Mouse (Mus musculus): ENCODE measurements around the gene Sgta. TPM values are rescaled to one million over a fixed set of nuclear protein-coding genes. Genes with fewer than 3 reads are reported as not detected.

Gene Sgta
- polyA plus RNA-seq, 1 experiment from 2014 or later: 320 TPM

DNA sequence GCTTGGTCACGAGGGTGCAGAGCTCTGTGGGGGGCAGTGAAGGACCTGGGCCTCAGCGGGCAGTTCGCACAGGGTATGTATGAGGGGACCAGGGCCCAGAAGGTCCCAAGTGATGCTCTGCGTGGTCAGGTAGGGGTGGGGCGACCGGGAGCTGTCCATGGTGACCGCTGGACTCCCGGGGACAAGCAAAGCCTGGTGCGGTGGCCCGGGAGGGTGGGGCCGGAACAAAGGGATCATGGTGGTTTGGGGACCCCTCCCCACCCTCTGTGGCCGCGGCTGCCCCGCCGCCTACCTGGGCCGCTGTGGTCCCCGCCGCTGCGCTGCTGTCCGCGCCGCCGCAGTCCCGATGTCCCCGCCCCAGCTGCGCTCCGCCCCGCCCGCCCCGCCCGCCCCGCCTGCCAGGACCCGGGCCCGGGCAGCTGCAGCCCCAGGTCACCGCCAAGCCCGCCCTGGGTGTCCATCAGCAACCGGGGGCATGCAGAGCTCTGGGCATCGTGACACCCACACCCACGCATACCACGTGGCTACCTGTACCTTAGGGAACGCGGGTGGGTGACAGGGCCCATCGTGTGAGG is 34.8 kb downstream of the Sgta start:
- Histone ChIP-seq H3K36me3 (0 out of 2 replicates have a peak, but pooled peaks cover 4% of the 10 kb centered on the region), H3K4me1 (replicated peaks) (peaks cover 19% of the 10 kb centered on the region), H3K9me3 (no peaks in the 10 kb centered on the region), H3K4me3 (peak overlapping the region; percentile 57), H3K27ac (peak overlapping the region; percentile 81), H3K27me3 (ENCODE audit: insufficient read depth, poor library complexity, severe bottlenecking) (peaks cover 68% of the 10 kb centered on the region)
- no peak for DNase-seq (ENCODE audit: low spot score)
- WGBS: 2% methylated on average over 36 of the region's 43 CpGs

- H3K9me3 ChIP-seq: no peaks in the 10 kb centered on the region
- peaks cover 24% of the 10 kb centered on the region for H3K4me1 ChIP-seq (replicated peaks)
- H3K4me3 ChIP-seq: peak overlapping the region; percentile 57
- H3K27ac ChIP-seq: peak overlapping the region; percentile 81
- H3K27me3 ChIP-seq (ENCODE audit: insufficient read depth, poor library complexity, severe bottlenecking): peaks cover 68% of the 10 kb centered on the region
- H3K36me3 ChIP-seq: no peaks in the 10 kb centered on the region
- no peak for DNase-seq (ENCODE audit: low spot score)
- WGBS: 71% methylated on average over 5 of the region's 5 CpGs
These were observed 35.5 kb downstream of the Sgta start for GRCm38 (mm10) chr10:81024346-81024937.

- peaks cover 26% of the 10 kb centered on the region for H3K4me1 ChIP-seq (replicated peaks)
- H3K27me3 ChIP-seq (ENCODE audit: insufficient read depth, poor library complexity, severe bottlenecking): peaks cover 68% of the 10 kb centered on the region
- 65% methylated on average over 8 of the region's 8 CpGs for WGBS
- no peak overlapping the region for H3K4me3 ChIP-seq
- H3K36me3 ChIP-seq: no peaks in the 10 kb centered on the region
- H3K9me3 ChIP-seq: no peaks in the 10 kb centered on the region
- DNase-seq (ENCODE audit: low spot score): no peak
- no peak overlapping the region for H3K27ac ChIP-seq
These were observed 37.2 kb downstream of the Sgta start for GRCm38 (mm10) chr10:81022744-81023143.

- Histone ChIP-seq H3K9me3 (no peaks in the 10 kb centered on the region), H3K36me3 (no peaks in the 10 kb centered on the region), H3K27ac (no peak overlapping the region), H3K27me3 (ENCODE audit: insufficient read depth, poor library complexity, severe bottlenecking) (peaks cover 62% of the 10 kb centered on the region), H3K4me3 (peak overlapping the region; percentile 25; the same call in 1 of the 2 replicates), H3K4me1 (replicated peaks) (peaks cover 26% of the 10 kb centered on the region)
- no peak for DNase-seq (ENCODE audit: low spot score)
- 14% methylated on average over 26 of the region's 26 CpGs for WGBS
These were observed 38.4 kb downstream of the Sgta start for GRCm38 (mm10) chr10:81021547-81022110.

DNA sequence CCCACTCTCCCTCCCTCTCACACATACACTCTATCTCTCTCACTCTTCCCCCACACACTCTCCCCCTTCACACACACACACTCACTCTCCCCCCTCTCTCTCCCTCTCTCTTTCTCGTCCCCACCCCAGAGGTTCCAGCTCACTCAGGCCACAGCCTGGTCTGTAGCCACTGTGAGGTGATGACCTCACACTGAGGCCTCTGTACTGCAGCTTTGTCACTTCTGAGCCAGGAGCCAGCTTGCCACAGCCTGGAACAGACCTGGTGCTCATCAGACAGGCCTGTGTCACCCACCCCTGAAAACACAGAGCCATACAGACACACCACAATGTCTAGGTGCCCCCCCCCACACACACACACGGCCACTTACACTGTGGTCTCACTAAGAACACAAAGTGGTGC is 39.8 kb downstream of the Sgta start:
- WGBS: 52% methylated on average over 2 of the region's 2 CpGs
- H3K36me3 ChIP-seq: no peaks in the 10 kb centered on the region
- peaks cover 23% of the 10 kb centered on the region for H3K4me1 ChIP-seq (replicated peaks)
- no peak overlapping the region for H3K4me3 ChIP-seq
- H3K27ac ChIP-seq: no peak overlapping the region
- DNase-seq (ENCODE audit: low spot score): no peak
- H3K9me3 ChIP-seq: no peaks in the 10 kb centered on the region
- H3K27me3 ChIP-seq (ENCODE audit: insufficient read depth, poor library complexity, severe bottlenecking): peaks cover 49% of the 10 kb centered on the region

DNA sequence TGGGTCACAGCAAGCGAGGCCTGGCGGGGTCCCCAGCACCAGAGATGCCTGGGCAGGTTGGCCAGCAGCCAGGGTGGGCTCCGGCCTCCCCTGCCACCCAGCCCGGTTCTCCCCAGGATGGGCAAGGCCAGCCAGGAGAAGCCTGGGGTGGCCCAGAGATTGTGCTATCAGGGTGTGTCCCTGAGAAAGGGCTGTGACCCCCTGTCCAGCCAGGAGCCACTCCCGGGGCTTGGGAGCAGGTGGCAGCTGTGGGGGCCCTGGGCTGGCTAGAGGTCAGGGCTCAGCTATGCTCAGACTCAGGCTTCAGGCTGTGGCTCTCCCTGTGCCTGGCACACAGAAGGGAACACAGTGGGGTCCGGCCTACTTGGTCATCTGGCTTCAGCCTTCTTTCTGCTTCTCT is 40.3 kb downstream of the Sgta start:
- no peak overlapping the region for H3K4me3 ChIP-seq
- WGBS: 82% methylated on average over 6 of the region's 6 CpGs
- H3K27ac ChIP-seq: 0 out of 2 replicates have a peak overlapping the region, but pooled peaks have one; percentile 6
- H3K9me3 ChIP-seq: no peaks in the 10 kb centered on the region
- H3K36me3 ChIP-seq: no peaks in the 10 kb centered on the region
- peaks cover 43% of the 10 kb centered on the region for H3K27me3 ChIP-seq (ENCODE audit: insufficient read depth, poor library complexity, severe bottlenecking)
- DNase-seq (ENCODE audit: low spot score): no peak
- H3K4me1 ChIP-seq (replicated peaks): peaks cover 22% of the 10 kb centered on the region

DNA sequence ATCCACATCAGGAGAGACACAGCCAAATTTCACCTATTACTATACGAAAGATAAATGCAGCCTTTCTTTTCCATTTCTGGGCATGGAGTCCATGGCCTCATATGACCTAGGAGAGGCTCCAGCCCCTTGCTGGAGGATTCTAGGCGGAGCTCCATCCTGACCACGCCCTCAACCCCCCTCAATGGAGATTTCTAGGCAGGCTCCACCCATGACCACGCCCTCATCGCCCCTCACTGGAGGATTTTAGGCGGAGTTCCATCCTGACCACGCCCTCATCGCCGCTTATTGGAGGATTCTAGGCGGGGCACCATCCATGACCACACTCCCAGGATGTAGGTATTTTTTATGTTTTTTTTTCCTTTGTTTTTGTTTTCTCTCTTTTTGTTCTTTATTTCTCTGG is 41.7 kb downstream of the Sgta start:
- Histone ChIP-seq H3K9me3 (no peaks in the 10 kb centered on the region), H3K4me1 (replicated peaks) (peaks cover 29% of the 10 kb centered on the region), H3K36me3 (no peaks in the 10 kb centered on the region), H3K27ac (no peak overlapping the region), H3K27me3 (ENCODE audit: insufficient read depth, poor library complexity, severe bottlenecking) (peaks cover 34% of the 10 kb centered on the region), H3K4me3 (no peak overlapping the region)
- no peak for DNase-seq (ENCODE audit: low spot score)
- 39% methylated on average over 10 of the region's 10 CpGs for WGBS

- Histone ChIP-seq H3K27ac (no peak overlapping the region), H3K36me3 (no peaks in the 10 kb centered on the region), H3K9me3 (no peaks in the 10 kb centered on the region), H3K27me3 (ENCODE audit: insufficient read depth, poor library complexity, severe bottlenecking) (peaks cover 26% of the 10 kb centered on the region), H3K4me3 (no peak overlapping the region), H3K4me1 (replicated peaks) (peaks cover 27% of the 10 kb centered on the region)
- DNase-seq (ENCODE audit: low spot score): peak; percentile 62
- WGBS: 6% methylated on average over 7 of the region's 7 CpGs
These were observed 43.3 kb downstream of the Sgta start for GRCm38 (mm10) chr10:81016645-81017044.

- Histone ChIP-seq H3K4me3 (no peak overlapping the region), H3K36me3 (no peaks in the 10 kb centered on the region), H3K9me3 (no peaks in the 10 kb centered on the region), H3K27me3 (ENCODE audit: insufficient read depth, poor library complexity, severe bottlenecking) (peaks cover 16% of the 10 kb centered on the region), H3K27ac (no peak overlapping the region), H3K4me1 (replicated peaks) (peaks cover 25% of the 10 kb centered on the region)
- WGBS: 88% methylated on average over 2 of the region's 2 CpGs
- no peak for DNase-seq (ENCODE audit: low spot score)
These were observed 44.3 kb downstream of the Sgta start for GRCm38 (mm10) chr10:81015666-81016065.

- Histone ChIP-seq H3K4me1 (replicated peaks) (peaks cover 24% of the 10 kb centered on the region), H3K27me3 (ENCODE audit: insufficient read depth, poor library complexity, severe bottlenecking) (peaks cover 12% of the 10 kb centered on the region), H3K9me3 (no peaks in the 10 kb centered on the region), H3K4me3 (peak within 1 kb of the TSS; percentile 57), H3K36me3 (no peaks in the 10 kb centered on the region), H3K27ac (peak within 1 kb of the TSS; percentile 77)
- 10% methylated on average over 31 of the region's 31 CpGs for WGBS
- DNase-seq (ENCODE audit: low spot score): peak; percentile 99
These were observed 45.3 kb downstream of the Sgta start, which contains the start of gene Gng7 for GRCm38 (mm10) chr10:81014393-81015384. TSS of gene Gng7 (minus strand) at chr10:81014945.

DNA sequence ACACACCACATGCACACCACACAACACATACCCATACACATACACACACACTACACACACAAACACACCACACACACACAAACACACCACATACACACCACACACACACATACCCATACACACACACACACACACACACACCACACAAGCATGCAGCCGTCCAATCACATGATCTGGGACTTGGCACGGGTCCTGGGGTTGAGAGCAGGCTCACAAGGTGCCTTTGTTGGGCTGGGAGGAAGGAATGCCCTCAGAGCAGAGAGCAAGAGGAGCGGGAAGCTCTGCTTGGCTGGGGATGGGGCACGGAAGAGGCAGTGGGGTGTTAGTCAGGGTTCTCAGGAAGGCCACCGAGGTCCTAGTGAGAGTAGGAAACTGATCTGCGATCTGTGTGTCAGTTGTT is 49.1 kb downstream of the Sgta start:
- Histone ChIP-seq H3K4me1 (replicated peaks) (peaks cover 19% of the 10 kb centered on the region), H3K27me3 (ENCODE audit: insufficient read depth, poor library complexity, severe bottlenecking) (peaks cover 12% of the 10 kb centered on the region), H3K27ac (no peak overlapping the region), H3K36me3 (no peaks in the 10 kb centered on the region), H3K9me3 (no peaks in the 10 kb centered on the region), H3K4me3 (no peak overlapping the region)
- 82% methylated on average over 6 of the region's 6 CpGs for WGBS
- no peak for DNase-seq (ENCODE audit: low spot score)

DNA sequence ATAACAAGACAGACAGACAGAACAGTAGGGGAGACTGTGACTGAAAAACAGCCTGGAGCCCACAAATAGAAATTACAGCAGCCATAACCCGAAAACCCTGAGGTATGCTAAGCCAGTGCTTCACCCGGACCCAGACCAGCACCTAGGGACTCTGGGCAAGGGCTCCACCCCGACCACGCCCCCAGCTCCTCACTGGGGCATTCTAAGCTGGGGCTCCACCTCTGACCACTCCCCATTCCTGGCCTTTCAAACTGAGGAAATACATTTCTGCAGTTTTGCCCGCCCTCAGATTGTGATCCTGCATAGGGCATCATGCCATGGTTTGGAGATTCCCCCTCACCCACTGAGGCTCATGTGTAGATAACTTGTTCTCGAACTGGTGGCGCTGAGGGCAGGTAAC is 52.7 kb downstream of the Sgta start:
- no peak overlapping the region for H3K27ac ChIP-seq
- no peak for DNase-seq (ENCODE audit: low spot score)
- no peaks in the 10 kb centered on the region for H3K9me3 ChIP-seq
- no peak overlapping the region for H3K4me3 ChIP-seq
- 41% methylated on average over 7 of the region's 7 CpGs for WGBS
- no peaks in the 10 kb centered on the region for H3K27me3 ChIP-seq (ENCODE audit: insufficient read depth, poor library complexity, severe bottlenecking)
- 0 out of 2 replicates have a peak, but pooled peaks cover 7% of the 10 kb centered on the region for H3K4me1 ChIP-seq (replicated peaks)
- H3K36me3 ChIP-seq: no peaks in the 10 kb centered on the region
